Mouse (Mus musculus): ENCODE measurements around the gene Gsta4. TPM values are rescaled to one million over a fixed set of nuclear protein-coding genes. Genes with fewer than 3 reads are reported as not detected.
"Not testable (repeated sequence)": the region's sequence is repeated elsewhere in the genome, so short reads cannot be mapped to it uniquely, and the experiment has no call there.

Gsta4 gene
- polyA plus RNA-seq, 1 experiment from 2014 or later, result 33.3 TPM

DNA sequence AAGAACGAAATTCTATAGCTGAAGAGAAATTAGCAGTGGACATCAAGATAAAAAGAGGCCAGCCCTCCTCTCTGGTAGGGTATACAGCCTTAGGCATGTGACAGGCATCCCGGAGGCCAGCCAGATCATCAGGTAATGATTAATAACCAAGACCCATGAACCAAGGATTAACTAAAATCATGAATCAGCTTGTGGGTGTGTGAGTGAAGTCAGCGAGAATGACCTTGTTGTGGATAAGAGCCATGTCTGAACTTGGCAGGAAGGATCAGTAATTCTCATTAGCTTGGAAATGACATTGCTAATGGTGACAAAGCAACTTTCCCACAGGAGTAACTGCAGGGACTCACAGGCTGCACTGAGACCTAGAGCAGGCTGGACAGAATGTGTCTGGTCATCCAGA, 47.1 kb downstream of the Gsta4 start:
- 56% methylated on average over 3 of the region's 3 CpGs for WGBS
- not testable (repeated sequence) for H3K9ac ChIP-seq (ENCODE audit: low read depth, low read length); DNase-seq (ENCODE audit: low spot score); H3K4me2 ChIP-seq; H3K27ac ChIP-seq (ENCODE audit: low read depth, low read length); H3K4me1 ChIP-seq (replicated peaks; ENCODE audit: control insufficient read depth, insufficient read depth, low read length); H3K4me3 ChIP-seq (ENCODE audit: low read depth, low read length); H3K9me3 ChIP-seq (ENCODE audit: control insufficient read depth, low read length); H3K27me3 ChIP-seq (replicated peaks; ENCODE audit: control insufficient read depth, insufficient read depth, low read length); H3K36me3 ChIP-seq (ENCODE audit: control insufficient read depth, insufficient read depth, low read length); ATAC-seq (replicated peaks; ENCODE audit: low FRiP score)

DNA sequence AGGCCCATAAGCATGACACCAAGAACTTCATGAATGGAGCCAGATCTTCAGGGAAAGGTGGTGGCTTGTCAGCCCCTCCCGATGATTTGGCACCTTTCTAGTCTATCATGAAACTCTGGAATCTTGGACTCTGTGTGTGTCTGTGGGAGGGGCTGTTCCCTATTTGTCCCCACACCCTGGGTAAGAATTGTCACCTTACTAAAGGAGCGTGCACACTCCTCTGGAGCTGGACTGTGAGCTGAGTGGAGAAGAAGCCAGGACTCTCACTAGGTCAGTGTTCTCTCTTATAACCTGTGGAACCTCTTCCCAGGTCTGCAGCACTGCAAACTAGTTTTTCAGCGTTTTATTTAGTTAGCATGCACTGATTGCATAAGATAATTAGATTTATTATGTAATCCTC, 47.9 kb downstream of the Gsta4 start, which contains the start of gene Gsta1:
Gene Gsta1 (plus strand): TSS at position 196 of the 400 bp plus-strand sequence.
- H3K27ac ChIP-seq (ENCODE audit: low read depth, low read length); H3K9ac ChIP-seq (ENCODE audit: low read depth, low read length); DNase-seq (ENCODE audit: low spot score); H3K9me3 ChIP-seq (ENCODE audit: control insufficient read depth, low read length); H3K4me3 ChIP-seq (ENCODE audit: low read depth, low read length); H3K4me1 ChIP-seq (replicated peaks; ENCODE audit: control insufficient read depth, insufficient read depth, low read length); ATAC-seq (replicated peaks; ENCODE audit: low FRiP score); H3K4me2 ChIP-seq; H3K27me3 ChIP-seq (replicated peaks; ENCODE audit: control insufficient read depth, insufficient read depth, low read length); H3K36me3 ChIP-seq (ENCODE audit: control insufficient read depth, insufficient read depth, low read length): not testable (repeated sequence)
- 78% methylated on average over 2 of the region's 3 CpGs for WGBS

DNA sequence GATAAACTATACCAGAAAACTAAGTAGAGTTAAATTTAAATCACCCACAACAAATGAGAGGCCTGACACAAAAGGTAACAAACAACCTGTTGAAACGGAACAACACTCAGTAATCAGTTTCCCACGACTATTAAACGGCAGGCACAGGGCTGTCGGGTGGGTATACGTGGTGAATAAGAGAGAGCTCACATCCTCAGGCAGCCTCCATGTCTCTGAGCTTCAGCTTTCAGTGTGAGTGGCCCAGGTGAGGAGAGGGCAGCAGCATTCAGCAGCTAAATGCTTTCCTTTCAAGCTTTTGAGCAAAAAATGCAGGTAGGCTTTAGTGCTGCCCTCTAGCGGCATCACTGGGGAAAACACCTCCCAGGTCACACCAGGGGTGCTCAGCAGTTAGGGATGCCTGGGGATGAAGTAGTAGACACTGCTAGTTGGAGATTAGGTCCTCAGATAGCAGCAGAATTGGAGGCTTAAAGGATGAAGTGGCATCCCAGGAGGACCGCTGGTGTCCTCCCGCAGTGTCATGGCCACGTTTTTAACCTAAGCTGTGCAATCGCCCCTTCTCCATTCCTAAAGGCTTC, 50.6 kb downstream of the Gsta4 start:
- not testable (repeated sequence) for DNase-seq (ENCODE audit: low spot score); H3K4me1 ChIP-seq (replicated peaks; ENCODE audit: control insufficient read depth, insufficient read depth, low read length); H3K27me3 ChIP-seq (replicated peaks; ENCODE audit: control insufficient read depth, insufficient read depth, low read length); H3K9me3 ChIP-seq (ENCODE audit: control insufficient read depth, low read length); H3K4me3 ChIP-seq (ENCODE audit: low read depth, low read length); H3K36me3 ChIP-seq (ENCODE audit: control insufficient read depth, insufficient read depth, low read length); H3K27ac ChIP-seq (ENCODE audit: low read depth, low read length); H3K4me2 ChIP-seq; ATAC-seq (replicated peaks; ENCODE audit: low FRiP score); H3K9ac ChIP-seq (ENCODE audit: low read depth, low read length)
- WGBS, result no CpG with 5 or more reads among the region's 10 CpGs

DNA sequence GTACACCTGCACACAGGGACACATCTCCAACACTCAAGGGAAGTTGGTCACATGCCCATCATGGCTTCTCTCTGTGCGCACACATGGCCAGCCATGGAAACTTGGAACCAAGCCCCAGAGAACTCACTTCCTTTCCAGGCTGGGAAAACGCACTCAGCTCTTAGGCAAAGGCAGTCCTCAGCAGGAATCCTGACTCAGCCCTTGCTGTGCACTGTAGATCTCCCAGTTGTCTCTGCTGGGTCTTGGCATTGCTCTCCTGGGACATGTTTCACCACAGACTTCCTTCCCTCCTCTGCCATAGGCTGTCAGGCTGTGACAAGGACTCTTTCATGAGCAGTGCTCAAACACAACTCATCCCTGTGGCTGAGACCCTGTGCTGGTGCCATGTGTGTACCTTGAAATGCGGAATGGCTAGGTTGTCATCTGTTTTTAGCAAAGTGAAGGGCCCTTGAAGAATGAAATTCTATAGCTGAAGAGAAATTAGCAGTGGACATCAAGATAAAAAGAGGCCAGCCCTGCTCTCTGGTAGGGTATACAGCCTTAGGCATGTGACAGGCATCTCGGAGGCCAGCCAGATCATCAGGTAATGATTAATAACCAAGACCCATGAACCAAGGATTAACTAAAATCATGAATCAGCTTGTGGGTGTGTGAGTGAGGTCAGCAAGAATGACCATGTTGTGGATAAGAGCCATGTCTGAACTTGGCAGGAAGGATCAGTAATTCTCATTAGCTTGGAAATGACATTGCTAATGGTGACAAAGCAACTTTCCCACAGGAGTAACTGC, 73.3 kb downstream of the Gsta4 start:
- not testable (repeated sequence) for H3K9me3 ChIP-seq (ENCODE audit: control insufficient read depth, low read length); DNase-seq (ENCODE audit: low spot score)
- WGBS, result 68% methylated on average over 4 of the region's 4 CpGs

DNA sequence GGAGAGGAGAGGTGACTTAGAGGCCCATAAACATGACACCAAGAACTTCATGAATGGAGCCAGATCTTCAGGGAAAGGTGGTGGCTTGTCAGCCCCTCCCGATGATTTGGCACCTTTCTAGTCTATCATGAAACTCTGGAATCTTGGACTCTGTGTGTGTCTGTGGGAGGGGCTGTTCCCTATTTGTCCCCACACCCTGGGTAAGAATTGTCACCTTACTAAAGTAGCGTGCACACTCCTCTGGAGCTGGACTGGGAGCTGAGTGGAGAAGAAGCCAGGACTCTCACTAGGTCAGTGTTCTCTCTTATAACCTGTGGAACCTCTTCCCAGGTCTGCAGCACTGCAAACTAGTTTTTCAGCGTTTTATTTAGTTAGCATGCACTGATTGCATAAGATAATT, 74.3 kb downstream of the Gsta4 start, which contains the start of gene Gm3776:
Gene Gm3776 (plus strand): TSS at position 216 of the 400 bp plus-strand sequence.
- not testable (repeated sequence) for H3K9ac ChIP-seq (ENCODE audit: low read depth, low read length); H3K4me3 ChIP-seq (ENCODE audit: low read depth, low read length); H3K4me1 ChIP-seq (replicated peaks; ENCODE audit: control insufficient read depth, insufficient read depth, low read length); H3K36me3 ChIP-seq (ENCODE audit: control insufficient read depth, insufficient read depth, low read length); ATAC-seq (replicated peaks; ENCODE audit: low FRiP score); DNase-seq (ENCODE audit: low spot score); H3K4me2 ChIP-seq; H3K27ac ChIP-seq (ENCODE audit: low read depth, low read length); H3K27me3 ChIP-seq (replicated peaks; ENCODE audit: control insufficient read depth, insufficient read depth, low read length); H3K9me3 ChIP-seq (ENCODE audit: control insufficient read depth, low read length)
- WGBS, result 83% methylated on average over 1 of the region's 3 CpGs

More for the DNA sequence above, 73.3 kb downstream of the Gsta4 start:
- ATAC-seq (replicated peaks; ENCODE audit: low FRiP score); H3K4me3 ChIP-seq (ENCODE audit: low read depth, low read length); H3K9ac ChIP-seq (ENCODE audit: low read depth, low read length); H3K4me2 ChIP-seq; H3K27me3 ChIP-seq (replicated peaks; ENCODE audit: control insufficient read depth, insufficient read depth, low read length); H3K27ac ChIP-seq (ENCODE audit: low read depth, low read length); H3K4me1 ChIP-seq (replicated peaks; ENCODE audit: control insufficient read depth, insufficient read depth, low read length); H3K36me3 ChIP-seq (ENCODE audit: control insufficient read depth, insufficient read depth, low read length): not testable (repeated sequence)

Other genes starting within 250 kb of the Gsta4 start
- not detected in 2 replicates for gene Gcm1, start 130.8 kb upstream of the Gsta4 start, polyA plus RNA-seq (2014; fragmentation: Nextera tagmentation; extraction: Ambion mirVana)
- gene Fbxo9, start 73.7 kb upstream of the Gsta4 start, polyA plus RNA-seq (2014; fragmentation: Nextera tagmentation; extraction: Ambion mirVana), result 56.1 and 56.6 TPM in 2 replicates
- 15.9 and 16.7 TPM in 2 replicates for gene Ick, start 73.6 kb upstream of the Gsta4 start, polyA plus RNA-seq (2014; fragmentation: Nextera tagmentation; extraction: Ambion mirVana)
- gene Gsta1, start 47.9 kb downstream of the Gsta4 start, polyA plus RNA-seq (2014; fragmentation: Nextera tagmentation; extraction: Ambion mirVana), result not detected in 2 replicates
- gene Gm3776, start 74.4 kb downstream of the Gsta4 start, polyA plus RNA-seq (2014; fragmentation: Nextera tagmentation; extraction: Ambion mirVana), result not detected in 2 replicates
- not detected in 2 replicates for gene Gm10639, start 107.1 kb downstream of the Gsta4 start, polyA plus RNA-seq (2014; fragmentation: Nextera tagmentation; extraction: Ambion mirVana)
- not detected in 2 replicates for gene Omt2a, start 132.0 kb downstream of the Gsta4 start, polyA plus RNA-seq (2014; fragmentation: Nextera tagmentation; extraction: Ambion mirVana)
- gene Omt2b, start 144.8 kb downstream of the Gsta4 start, polyA plus RNA-seq (2014; fragmentation: Nextera tagmentation; extraction: Ambion mirVana), result not detected in 2 replicates
- gene Gsta2, start 173.0 kb downstream of the Gsta4 start, polyA plus RNA-seq (2014; fragmentation: Nextera tagmentation; extraction: Ambion mirVana), result not detected in 2 replicates
- gene Dppa5a, start 185.4 kb downstream of the Gsta4 start, polyA plus RNA-seq (2014; fragmentation: Nextera tagmentation; extraction: Ambion mirVana), result 0.64 TPM in 1 of 2 replicates, not detected in the other
- 0.12 and 0.16 TPM in 2 replicates for gene Ooep, start 196.0 kb downstream of the Gsta4 start, polyA plus RNA-seq (2014; fragmentation: Nextera tagmentation; extraction: Ambion mirVana)
- 0.19 and 0.21 TPM in 2 replicates for gene Ddx43, start 213.0 kb downstream of the Gsta4 start, polyA plus RNA-seq (2014; fragmentation: Nextera tagmentation; extraction: Ambion mirVana)

All from liver, embryonic 11.5 days (tissue).